Mouse (Mus musculus): Measurements from ENCODE around the gene Traf3ip2.

Traf3ip2 gene

DNA sequence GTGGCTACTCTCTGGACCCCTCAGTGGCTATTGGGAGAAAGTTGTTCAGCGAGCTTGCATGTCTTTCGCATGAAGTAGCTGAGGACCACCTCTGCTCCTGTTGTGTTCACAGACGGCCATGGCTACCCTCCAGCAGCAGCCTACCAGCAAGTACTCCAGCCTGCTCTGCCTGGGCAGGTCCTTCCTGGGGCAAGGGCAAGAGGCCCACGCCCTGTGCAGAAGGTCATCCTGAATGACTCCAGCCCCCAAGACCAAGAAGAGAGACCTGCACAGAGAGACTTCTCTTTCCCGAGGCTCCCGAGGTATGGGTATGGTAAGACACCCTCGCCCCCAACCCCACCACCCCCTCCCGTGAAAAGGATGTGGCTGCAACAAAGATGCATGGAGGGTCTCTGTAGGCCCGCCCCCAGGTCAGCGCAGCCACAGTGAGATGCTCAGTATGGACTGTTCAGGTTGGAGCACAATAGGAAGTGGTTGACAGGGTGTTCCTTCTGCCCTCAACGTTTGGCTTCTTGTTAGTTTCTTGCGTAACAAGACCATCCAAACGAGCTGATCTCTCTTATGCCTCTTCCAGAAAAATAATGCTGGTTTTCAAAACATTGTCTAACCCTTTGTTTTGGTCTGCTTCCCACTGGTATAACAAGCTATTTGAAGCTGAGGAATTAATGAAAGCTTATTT lies 21.8 kb downstream of the Traf3ip2 start:
- DNase-seq: no peak

DNA sequence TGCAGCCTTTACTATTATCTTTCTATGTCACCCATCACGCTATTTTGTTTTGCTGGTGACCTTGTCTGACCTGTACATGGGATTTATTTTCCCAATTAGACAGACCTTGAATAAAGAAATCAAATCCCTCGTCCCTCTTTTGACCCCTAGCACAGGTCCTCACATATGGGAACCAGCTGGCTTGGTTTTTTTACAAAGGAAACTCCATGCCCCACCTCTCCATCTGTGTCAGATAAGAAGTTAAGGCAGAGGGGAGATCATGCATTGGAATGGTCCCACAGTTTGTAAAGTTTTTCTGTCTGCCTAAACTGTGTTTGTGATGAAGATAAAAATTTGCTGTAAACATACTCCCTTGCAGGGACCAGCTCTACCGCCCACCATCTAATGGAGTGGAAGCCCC lies 26.1 kb downstream of the Traf3ip2 start:
- DNase-seq: no peak

DNA sequence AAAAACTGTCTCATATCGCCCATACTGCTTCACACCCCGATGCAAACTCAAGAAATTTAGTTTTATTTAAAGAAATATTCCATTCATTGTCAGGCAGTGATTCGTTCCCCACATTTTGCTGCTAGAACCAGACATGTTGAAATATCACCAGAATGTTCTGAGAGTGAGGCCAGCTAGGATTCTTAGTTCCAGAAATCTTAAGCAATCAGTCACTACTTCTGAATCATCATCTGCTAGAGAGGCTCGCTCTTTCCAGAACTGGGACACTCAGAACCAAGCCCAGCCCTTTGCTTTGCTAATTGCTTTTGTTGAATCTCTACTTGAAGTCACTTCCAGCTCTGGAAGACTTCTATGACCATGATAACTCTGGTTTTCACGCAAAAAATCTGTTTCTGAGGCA lies 27.0 kb downstream of the Traf3ip2 start:
- no peak for DNase-seq

DNA sequence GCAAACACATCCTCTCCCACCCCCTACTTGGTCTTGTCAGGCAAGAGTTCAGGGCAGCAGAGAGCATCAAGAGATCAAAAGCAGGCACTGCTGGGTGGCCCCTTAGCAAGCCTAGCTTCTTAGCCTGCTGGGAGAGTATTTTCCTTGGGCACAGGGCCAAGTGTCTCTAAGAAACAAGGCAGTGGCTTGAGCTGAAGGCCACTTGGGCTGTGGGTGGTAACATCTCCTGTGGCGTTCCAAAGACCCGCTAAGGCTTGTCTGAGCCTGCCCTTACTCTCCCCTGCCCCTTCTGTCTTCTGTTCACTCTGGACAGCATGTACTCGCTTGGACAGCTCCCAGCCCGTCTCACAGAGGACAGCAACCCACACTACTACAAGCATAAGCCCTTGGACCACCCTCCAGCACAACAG lies 28.1 kb downstream of the Traf3ip2 start:
- no peak for DNase-seq

DNA sequence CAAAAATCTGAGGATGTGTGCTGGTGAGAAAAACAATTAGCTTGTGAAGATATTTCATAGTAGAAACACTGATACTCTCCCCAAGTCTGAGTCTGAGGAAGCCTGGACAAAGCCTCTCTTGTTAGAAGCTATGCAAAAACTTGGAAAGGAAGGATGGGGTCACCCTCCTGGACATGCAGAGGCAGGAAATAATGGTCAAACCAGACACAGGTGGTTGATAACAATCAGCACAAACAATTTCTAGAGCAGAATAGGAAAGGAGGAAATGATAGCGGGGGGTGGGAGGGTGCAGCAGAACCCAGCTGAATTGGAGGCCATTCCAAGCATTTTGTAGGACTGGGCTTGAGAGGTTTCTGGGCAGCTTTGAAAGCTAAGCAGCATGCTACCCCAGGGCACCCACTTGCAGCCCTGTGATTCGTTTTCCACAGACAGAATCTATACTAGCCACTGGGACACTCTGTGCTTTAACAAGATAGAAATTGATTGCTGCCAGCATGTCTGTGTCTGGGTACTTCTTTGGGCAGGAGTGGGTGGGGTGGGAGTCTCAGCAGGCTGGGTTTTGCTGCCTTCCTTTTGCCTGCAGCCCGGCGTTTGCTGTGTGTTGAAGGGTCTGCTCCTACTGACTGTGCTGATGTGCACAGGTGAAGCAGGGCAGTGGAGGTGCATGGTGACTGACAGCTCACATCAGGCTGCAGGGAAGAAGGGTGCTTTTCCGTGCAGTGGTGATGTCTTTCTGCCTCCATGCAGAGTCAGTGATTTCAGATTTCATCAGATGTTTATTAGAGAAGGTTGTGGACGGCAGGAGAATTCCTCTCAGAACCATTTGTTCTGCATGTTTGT lies 33.3 kb downstream of the Traf3ip2 start:
- DNase-seq: peak; percentile 35

DNA sequence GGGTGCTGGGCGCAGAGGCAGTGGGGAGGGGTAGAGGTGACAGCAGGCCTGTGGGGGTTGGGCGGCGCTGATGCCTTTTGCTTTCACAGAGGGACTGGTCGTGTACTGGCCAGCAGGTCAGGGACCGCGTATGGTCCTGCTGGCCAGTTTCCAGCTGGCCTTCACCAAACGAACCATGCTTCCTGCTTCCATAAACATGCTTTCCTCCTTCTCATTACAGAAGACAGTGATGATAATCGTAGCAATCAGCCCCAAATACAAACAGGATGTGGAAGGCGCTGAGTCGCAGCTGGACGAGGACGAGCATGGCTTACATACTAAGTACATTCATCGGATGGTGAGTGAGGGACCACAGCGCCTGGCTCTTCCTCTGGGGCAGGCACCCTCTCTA lies 33.9 kb downstream of the Traf3ip2 start:
- DNase-seq: no peak

DNA sequence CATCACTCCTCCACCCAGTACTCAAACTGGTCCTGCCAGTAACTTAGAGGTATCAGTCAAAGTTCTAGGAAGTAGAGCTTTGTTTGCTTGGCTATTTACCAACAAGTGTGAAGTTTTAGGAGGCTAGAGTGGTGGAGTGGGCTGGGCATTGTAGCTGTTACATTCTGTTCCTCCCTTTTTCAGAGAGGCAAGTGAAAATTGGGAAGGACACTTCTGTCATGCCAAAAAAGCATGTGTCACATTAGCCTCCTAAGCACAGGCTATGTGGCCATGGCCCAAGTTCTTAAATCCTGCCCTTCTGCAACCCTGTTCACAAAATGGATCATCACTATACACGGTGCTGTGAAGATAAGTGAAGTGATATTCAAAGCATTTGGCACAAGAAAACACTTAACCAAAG lies 34.4 kb downstream of the Traf3ip2 start:
- DNase-seq: no peak

DNA sequence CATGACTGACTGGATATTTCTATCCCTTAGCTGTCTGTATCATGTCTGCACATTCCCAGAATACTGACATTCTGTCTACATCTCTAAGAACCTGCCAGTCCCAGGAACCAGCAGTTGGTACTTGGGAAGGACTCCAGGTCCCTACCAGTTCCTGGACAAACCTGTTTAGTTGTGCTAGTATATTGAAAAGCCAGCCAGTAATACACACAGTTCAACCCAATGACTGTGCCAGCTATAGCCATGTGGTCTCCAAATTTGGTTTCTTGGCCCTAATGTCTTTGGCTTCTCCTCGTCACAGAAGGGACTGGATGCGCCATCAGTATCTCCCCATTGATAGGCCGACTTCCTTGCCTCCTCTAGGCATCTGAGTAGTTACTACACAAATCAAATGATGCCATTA lies 35.5 kb downstream of the Traf3ip2 start:
- no peak for DNase-seq

DNA sequence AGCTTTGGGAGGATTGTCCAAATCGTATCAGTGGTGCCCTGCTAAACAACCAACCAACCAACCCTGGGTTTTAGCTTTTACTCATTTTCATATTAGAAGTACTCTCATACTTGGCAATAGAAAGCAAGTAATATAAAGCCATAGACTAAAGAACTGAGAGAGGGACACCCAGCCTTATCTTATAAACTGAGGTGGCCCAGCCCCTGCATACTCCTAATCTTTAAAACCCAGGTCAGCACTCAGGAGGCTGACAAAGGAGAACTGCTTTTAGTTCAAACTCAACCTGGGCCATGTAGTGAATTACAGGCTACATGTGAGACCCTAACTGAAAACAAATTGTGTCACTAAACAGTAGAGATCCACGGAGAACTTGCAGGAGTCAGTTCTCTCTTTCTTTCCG lies 36.8 kb downstream of the Traf3ip2 start:
- no peak for DNase-seq

DNA sequence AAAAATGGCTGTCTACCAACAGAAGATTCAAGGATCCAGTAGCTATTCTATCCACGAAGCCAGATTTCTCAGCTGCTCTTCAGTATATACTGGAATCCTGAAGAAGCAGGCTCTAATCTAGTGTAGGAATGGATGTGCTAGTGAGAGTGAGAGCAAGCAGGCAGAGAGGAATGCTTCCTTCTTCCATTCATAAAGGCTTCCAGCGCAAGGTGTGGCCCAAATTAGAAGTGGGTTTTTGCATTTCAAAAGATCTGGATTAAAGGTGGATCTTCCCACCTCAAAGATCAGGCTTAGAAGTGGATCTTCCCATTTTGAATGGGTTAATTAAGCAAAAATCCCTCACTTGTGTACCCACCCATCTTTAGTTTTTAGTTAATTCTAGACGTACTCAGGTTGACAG lies 37.6 kb downstream of the Traf3ip2 start:
- no peak for DNase-seq

DNA sequence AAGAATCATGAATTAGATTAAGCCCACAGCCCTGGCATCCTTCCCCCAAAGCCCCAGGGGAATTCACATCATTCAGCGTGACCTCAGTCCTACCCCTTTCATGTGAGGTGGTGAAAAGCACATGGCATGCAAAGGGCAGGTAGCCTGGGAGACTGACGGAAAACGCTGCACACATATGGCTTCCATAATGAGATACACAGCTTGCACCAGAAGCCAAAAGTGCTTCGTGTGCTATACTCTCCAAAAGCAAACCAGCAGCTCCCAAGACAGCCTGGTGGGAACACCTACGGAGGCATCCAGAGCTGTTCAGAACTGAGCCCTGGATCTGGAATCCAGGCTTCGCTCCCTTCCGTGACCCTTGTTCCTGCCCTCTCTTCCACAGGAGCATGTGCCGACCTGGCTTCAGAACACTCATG lies 41.3 kb downstream of the Traf3ip2 start:
- DNase-seq: no peak

DNA sequence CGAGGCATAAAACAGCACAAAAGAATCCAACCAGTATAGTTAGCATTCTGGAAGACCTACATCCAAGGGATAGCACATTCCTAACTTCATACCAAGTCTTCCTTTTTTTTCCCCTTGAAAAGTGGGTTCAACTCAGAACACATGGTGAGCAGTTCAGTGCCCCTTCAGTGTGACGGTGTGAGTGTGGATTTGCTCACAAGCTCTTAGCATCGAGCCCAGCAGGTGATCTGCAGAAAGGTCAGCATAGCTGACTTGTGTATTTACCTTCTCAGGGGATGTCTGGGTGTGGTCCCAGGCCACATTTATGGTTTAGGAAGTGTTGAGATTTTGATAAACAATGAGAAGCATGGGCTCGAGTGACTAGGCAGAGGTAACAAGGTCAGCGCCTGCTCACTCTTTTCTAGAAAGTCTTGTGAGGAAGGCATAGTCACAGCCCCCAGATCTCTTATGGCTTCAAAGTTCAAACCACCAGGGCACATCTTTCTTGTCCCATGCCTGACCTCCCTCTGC lies 46.2 kb downstream of the Traf3ip2 start:
- DNase-seq: no peak

DNA sequence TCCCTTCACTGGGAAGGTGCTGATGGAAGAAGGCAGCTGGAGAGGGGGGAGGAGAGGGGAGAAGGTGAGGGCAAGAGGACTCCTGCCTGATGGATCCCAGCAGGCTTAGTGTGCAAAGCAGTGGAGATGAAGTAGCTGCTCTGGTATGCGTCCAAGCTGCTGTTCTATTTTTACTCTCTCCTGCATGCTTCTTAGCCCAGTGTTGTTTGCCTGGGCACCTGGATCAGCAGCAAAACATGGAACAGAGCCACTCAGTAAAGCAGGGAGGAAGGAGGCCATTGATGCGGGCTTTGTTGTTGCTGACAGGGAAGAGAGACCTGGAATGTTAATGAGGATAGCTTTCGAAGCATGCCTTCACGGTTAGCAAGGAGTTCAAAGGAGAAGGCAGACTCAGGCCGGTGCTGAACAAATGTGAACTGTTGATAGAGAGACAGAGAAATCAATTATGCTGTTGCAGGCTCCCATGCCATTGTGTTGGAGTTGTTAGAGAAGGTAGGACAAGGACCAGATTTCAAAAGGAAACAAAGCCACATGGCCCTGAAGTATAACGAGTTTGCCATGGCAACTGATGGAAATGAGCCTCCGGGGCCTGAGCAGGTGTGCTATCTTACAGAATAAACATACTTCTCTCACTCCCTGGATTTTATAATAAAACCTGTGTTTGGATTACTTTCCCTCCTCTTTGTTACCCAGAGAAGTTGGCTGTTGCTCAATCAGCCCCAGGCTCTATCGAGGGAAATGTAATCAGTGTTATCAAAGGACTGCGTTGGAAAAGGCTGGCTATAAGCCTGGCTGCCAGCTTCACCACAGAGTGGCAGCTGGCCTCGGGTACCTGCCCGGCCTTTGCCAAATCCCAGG lies 46.9 kb downstream of the Traf3ip2 start:
- no peak for DNase-seq

DNA sequence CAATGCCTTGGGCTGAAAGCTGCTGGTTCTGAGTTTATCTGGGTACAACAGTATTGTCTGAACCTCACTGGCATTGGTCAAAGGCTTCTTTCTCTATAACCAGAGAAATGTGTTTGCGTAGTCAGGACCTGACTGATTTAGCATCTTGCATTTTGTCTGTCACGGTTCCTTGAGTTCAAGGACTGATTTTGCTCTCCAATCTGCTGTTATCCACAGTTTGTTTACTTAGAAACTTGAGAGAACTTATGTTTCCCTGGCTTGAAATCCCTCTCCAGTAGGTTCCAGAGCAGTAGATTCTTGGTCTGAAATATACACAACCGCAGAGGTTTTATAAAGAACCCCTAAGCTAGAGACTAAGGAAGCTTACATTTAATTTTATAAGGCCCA lies 47.5 kb downstream of the Traf3ip2 start:
- no peak for DNase-seq

DNA sequence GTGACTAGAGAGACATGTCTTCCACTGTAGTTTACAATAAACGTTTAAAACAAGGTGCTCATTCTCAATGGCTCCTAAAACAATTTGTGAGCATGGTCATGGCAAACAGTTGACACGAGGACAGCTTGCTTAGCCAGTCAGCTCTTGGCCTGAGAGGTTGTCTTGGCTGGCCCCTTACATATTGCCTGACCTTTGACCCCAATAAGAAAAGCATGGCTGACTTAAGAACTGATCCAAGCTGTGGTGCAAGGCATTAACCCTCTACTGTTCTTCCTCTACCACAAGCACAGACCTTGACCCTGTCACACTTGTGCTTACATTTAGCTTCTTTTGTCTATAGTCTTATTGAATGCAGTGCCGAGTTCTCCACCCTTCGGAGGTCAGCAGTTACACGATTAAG lies 48.0 kb downstream of the Traf3ip2 start:
- DNase-seq: no peak

DNA sequence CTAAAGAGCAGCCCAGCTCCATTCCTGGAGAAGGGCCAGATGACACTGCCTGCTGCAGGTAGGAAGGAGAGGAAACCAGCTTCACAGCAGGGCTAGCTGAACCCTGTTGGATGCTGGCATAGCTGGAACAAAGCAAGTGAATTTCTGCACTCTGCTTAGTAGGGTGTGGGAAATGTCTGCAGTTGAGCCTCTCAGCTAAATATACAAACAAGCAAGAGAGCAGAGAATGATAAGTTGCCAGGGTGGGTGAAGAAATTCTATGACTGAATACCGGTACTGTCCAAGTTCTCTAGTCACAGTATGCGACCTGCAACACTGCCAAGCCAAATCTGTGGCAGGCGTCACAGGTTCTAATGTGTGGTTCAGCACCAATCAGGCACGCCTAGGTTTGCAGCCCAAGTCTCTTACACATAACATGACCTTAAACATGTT lies 52.4 kb downstream of the Traf3ip2 start:
- DNase-seq: no peak

DNA sequence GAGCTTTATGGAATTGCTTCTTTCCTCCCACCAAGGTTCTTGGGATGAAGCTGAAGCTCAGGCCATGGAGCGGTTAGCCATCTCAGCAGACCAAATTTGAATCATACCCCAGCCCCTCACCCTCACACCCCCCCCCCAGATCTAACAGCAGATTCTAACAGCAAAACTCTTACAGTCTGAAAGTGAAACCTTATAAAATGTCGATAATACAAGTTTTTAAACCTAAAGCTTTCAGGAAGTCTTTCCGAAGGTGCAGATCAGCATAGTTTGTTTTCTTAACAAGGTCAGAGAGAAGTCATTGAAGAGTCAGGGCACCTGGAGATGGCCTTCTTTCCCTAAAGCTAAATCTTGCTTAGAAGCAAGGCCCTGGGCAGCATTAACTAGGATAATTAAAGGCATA lies 53.3 kb downstream of the Traf3ip2 start:
- no peak for DNase-seq

DNA sequence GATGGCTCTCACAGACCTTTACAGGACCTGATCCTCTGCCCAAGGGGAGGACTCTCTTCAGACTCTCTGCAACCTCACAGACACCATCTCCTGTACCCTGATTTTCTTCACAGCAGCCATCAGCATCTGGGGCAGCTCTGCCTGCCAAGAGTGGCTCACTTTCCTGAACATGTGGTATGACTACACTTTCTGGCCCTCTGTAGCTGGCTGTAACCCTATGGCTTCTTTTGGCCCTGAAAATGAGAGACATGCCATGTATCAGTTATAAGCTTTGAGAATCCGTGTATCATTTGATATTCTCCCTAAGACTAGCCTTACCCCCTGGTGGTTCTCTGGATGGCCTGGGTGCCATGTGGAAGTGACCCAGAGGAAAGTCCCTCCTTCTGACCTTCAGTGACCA lies 58.7 kb downstream of the Traf3ip2 start:
- no peak for DNase-seq

DNA sequence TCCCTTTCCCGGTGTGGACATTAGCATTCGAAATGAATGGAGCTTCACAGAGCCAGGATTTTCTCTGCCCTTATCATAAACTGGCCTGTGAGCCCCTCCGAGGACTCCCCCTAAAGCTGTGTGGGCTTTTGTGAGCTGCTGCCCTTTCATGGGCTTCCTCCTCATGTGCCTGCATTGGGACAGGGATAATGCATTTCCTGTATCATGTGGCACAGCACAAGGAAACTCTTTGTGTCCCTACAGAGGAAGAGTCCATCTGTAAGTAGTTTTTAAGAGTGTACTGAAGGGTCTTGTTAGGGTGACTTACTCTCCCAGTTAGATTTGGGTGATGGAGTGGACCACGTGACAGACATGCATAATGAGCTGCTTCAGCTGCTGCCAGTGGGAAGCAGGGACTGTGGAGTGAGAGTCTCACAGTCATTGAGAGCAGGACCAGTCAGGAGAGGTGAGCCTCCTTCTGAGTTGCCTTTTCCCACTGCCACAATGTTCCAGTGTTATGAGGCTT lies 59.9 kb downstream of the Traf3ip2 start:
- no peak for DNase-seq

DNA sequence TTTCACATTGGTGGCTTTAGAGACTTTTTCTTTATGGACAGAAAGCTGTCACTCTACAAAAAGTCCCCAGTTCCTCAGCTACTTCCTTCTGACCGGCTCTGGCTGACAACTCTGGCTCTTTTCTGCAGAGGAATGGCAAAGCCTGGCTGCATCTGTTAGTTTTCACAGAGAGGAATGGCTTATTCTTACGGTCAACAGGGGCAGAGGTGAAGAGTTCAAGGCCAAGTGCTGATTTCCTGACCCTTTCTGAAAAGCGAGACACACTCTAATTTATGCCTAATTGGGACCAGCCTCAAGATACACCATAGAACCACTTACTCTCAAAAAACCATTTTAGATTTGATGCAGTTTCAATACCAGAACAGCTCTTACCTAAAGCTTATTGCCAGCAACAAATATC lies 61.4 kb downstream of the Traf3ip2 start:
- no peak for DNase-seq

DNA sequence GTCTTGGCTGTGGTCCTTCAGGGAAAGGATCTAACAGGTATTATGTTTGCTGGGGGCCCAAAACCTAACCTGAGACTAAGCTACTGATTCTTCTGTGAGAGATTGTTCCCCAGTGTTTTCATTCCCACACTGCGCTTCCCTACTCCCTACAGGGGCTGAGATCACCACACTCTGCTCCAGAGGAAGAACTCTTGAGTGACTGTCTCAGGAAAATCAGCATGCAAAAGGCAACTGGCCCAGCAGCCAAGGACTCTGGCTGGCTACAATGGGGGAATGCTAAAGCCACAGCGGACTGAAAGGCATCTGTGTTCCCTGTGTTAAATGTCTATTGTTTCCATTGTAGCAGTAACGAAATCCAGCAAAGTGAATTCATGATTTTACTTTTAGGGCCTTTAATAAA lies 62.0 kb downstream of the Traf3ip2 start:
- DNase-seq: no peak

DNA sequence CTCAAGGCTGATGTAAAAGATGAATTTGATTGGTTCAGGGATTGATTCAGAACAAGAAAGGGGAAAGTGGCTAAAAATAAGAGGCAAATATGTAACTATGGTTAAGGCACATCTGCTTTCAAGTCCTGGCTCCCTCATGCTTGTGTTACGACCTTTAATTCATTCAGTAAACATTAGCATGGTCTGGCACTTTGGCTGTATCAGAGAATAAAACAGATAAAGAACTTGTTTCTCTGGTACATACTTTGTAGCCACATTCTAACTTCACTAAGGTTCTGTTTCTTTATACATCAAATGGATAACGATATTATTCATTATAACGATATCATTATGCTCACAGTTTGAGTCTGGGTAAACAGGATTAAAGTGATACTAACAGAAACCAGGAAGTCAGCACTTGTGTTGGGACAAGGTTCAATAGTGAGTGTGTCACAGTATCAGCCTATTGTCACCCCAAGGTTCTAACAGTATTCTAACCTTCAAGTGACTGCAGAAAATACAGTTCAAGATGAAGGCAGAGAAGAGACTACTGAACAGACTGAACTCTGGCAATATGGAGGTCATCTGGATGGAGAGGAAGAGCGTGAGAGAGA lies 65.6 kb downstream of the Traf3ip2 start:
- DNase-seq: no peak

DNA sequence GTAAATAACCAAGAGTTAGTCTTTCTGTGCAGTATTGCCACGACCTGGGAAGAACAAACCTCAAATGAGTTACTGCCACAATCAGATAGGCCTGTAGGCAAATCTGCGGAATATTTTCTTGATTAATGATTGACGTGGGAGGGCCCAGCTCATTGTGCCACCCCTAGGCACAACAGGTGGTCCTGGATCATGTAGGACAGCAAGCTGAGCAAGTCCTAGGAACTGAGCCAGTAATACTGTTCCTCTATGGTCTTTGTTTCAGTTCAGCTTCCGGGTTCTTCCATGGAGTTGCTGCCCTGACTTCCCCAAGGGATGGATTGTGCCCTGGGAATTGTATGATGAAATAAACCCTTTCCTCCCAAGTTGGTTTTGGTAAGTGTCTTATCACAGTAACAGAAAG lies 68.3 kb downstream of the Traf3ip2 start:
- DNase-seq: no peak

All from thymus, postnatal 4 days (tissue).